Mouse (Mus musculus): ENCODE results near the gene Rprd1b.

DNA sequence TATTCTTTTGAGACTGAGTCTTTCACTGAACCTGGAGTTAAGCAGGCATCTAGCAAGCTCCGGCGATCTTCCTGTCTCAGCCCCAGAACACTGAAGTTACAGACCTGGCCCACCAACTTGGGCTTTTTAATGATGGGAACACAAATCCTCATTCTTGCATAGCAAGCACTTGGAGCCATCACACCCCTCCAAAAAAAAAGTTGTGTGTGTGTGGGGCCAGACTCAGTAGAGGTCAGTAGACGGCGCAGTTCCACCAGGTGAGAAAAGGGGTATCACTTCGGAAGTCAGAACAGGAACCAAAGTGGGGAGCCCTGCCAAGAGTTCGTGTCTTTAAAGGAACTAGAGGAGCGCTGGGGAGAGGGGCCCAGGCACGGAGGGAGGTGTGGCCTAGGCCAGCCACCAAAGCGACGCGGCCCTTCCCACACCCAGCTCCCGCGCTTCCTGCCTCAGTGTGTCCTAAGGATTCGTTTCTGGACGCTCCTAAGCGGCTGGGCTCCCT is 393 bp upstream of the Rprd1b start:
- TF ChIP-seq CTCF (IDR thresholded peaks at IDR 0.05; ENCODE audit: extremely low read depth, insufficient read depth, insufficient read length, insufficient replicate concordance) (peak; percentile 1; the same call in 1 of the 2 replicates), POLR2A (IDR thresholded peaks at IDR 0.05; ENCODE audit: low read depth, low read length) (no peak)

Measured in spleen, adult 2 months (tissue).